Mouse (Mus musculus): ENCODE data around the gene Gm20388. TPM values are rescaled to one million over a fixed set of nuclear protein-coding genes. Genes with fewer than 3 reads are reported as not detected.

Gene Gm20388
- polyA plus RNA-seq, 1 experiment from 2014 or later = not detected

DNA sequence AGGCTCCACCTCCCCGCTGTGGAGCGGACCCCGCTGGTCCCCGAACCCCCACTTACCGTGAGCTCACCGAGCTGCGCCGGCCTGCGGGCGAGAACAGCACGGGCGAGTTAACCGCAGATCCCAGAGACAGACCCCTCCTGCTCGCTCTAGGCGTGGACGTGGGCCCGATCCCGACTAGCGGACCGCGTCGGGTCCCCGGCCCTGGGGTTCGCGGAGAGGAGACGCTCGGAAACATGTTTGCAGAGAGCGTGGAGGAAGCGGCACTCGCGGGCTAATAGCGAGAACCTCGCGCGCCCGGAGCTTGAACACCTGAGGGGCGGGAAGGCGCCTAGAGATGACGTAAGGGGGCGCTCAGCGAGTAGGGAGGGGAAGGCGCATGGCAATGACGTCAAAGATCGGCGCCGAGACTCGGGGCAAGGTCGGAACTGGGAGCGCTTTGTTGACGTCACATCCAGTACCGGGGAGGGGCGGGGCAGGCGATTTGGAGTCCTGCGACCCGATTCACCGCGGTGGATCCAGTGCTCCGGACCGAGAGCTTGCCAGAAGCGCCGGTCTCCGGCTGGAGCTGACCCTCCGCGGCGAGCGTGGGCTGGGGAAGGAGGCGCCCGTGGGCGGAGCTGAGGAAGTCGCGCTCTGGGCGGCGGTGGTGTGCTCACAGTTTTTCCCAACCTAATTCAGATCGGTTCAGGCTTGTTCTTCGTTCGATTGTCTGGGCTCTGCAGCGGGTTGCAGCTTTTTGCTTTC is 4038.5 kb downstream of the Gm20388 start, which contains the start of gene Nup133:
Gene Nup133, minus strand, starts transcription at position 324 of the 744 bp plus-strand sequence.
- peak within 1 kb of the TSS; percentile 90 for H3K27ac ChIP-seq (ENCODE audit: low read depth, low read length)
- ATAC-seq = peak; percentile 89
- no peak; the same call in 1 of the 2 replicates for TF ChIP-seq CTCF (IDR thresholded peaks at IDR 0.05; ENCODE audit: low read depth)
- under 1% methylated on average over 73 of the region's 77 CpGs for WGBS
- H3K4me2 ChIP-seq (replicated peaks; ENCODE audit: low read depth) = peak within 1 kb of the TSS; percentile 97
- H3K9me3 ChIP-seq (ENCODE audit: control insufficient read depth) = no peaks in the 10 kb centered on the region
- H3K27me3 ChIP-seq (replicated peaks; ENCODE audit: control insufficient read depth, insufficient read depth, low read length) = no peaks in the 10 kb centered on the region
- H3K36me3 ChIP-seq (ENCODE audit: control insufficient read depth, insufficient read depth) = peaks cover 14% of the 10 kb centered on the region
- peaks cover 6% of the 10 kb centered on the region for H3K4me1 ChIP-seq (replicated peaks; ENCODE audit: control insufficient read depth, insufficient read depth, low read length)
- H3K9ac ChIP-seq (ENCODE audit: low read depth, low read length) = peak within 1 kb of the TSS; percentile 81
- peak within 1 kb of the TSS; percentile 100 for H3K4me3 ChIP-seq (ENCODE audit: low read depth, low read length)

- no peaks in the 10 kb centered on the region for H3K9me3 ChIP-seq (ENCODE audit: control insufficient read depth)
- H3K27me3 ChIP-seq (replicated peaks; ENCODE audit: control insufficient read depth, insufficient read depth, low read length) = no peaks in the 10 kb centered on the region
- H3K4me3 ChIP-seq (ENCODE audit: low read depth, low read length) = peak overlapping the region; percentile 100
- H3K27ac ChIP-seq (ENCODE audit: low read depth, low read length) = peak overlapping the region; percentile 90
- H3K4me2 ChIP-seq (replicated peaks; ENCODE audit: low read depth) = peak overlapping the region; percentile 97
- peak overlapping the region; percentile 81 for H3K9ac ChIP-seq (ENCODE audit: low read depth, low read length)
- peaks cover 6% of the 10 kb centered on the region for H3K4me1 ChIP-seq (replicated peaks; ENCODE audit: control insufficient read depth, insufficient read depth, low read length)
- WGBS = 0% methylated on average over 10 of the region's 10 CpGs
- peaks cover 19% of the 10 kb centered on the region for H3K36me3 ChIP-seq (ENCODE audit: control insufficient read depth, insufficient read depth)
- peak; percentile 8 for ATAC-seq
- no peak for TF ChIP-seq CTCF (IDR thresholded peaks at IDR 0.05; ENCODE audit: low read depth)
Measured at GRCm38 (mm10) chr8:123949686-123949986, 4039.0 kb downstream of the Gm20388 start.

GRCm38 (mm10) chr8:123950077-123950802 is 4039.6 kb downstream of the Gm20388 start:
- no peaks in the 10 kb centered on the region for H3K9me3 ChIP-seq (ENCODE audit: control insufficient read depth)
- TF ChIP-seq CTCF (IDR thresholded peaks at IDR 0.05; ENCODE audit: low read depth) = peak; percentile 79
- peak overlapping the region; percentile 90 for H3K27ac ChIP-seq (ENCODE audit: low read depth, low read length)
- peaks cover 6% of the 10 kb centered on the region for H3K4me1 ChIP-seq (replicated peaks; ENCODE audit: control insufficient read depth, insufficient read depth, low read length)
- no peak; the same call in 1 of the 2 replicates for ATAC-seq
- H3K4me2 ChIP-seq (replicated peaks; ENCODE audit: low read depth) = peak overlapping the region; percentile 97
- WGBS = 32% methylated on average over 10 of the region's 10 CpGs
- H3K4me3 ChIP-seq (ENCODE audit: low read depth, low read length) = peak overlapping the region; percentile 100
- H3K36me3 ChIP-seq (ENCODE audit: control insufficient read depth, insufficient read depth) = peaks cover 19% of the 10 kb centered on the region
- H3K27me3 ChIP-seq (replicated peaks; ENCODE audit: control insufficient read depth, insufficient read depth, low read length) = no peaks in the 10 kb centered on the region
- peak overlapping the region; percentile 81 for H3K9ac ChIP-seq (ENCODE audit: low read depth, low read length)

DNA sequence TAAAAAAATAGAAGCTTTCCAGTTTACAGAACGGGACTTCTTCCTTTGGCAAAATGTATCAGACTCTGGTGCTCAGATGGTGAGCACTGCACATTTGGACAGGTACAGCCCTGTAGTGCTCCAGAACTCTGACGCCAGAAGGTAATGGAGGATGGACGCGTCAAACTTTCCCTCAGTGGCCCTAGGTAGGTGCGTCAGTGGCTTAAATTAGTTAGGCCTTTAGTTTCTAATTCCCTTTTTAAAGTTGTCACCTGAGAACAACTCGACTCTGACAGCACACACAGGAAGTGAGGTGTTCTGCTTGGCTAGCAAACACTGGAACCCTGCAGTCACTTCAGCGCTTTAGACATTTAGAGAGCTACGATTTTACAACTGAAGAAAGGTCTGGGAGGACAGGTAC is 4043.0 kb downstream of the Gm20388 start:
- ATAC-seq = no peak
- no peak for TF ChIP-seq CTCF (IDR thresholded peaks at IDR 0.05; ENCODE audit: low read depth)

DNA sequence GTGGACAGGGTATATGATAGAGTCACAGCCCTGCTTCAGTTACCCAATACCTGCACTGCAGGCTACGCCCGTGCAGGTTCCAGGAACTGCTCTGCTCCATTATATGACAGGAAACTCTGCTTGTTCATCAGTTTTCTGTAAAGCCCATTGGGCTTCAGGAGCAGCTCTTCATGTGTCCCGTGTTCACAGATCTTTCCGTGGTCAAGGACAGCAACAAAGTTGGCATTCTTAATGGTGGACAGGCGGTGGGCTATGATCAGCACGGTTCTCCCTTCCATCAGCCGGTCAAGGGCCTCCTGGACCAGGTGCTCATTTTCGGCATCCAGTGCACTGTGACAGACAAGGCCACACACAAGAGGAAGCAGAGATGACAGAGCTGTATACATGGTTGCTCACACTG is 4043.6 kb downstream of the Gm20388 start:
- Histone ChIP-seq H3K36me3 (ENCODE audit: control insufficient read depth, insufficient read depth) (peaks cover 40% of the 10 kb centered on the region), H3K27ac (ENCODE audit: low read depth, low read length) (no peak overlapping the region), H3K4me2 (replicated peaks; ENCODE audit: low read depth) (no peak overlapping the region), H3K4me1 (replicated peaks; ENCODE audit: control insufficient read depth, insufficient read depth, low read length) (no peaks in the 10 kb centered on the region), H3K9me3 (ENCODE audit: control insufficient read depth) (no peaks in the 10 kb centered on the region), H3K4me3 (ENCODE audit: low read depth, low read length) (no peak overlapping the region), H3K27me3 (replicated peaks; ENCODE audit: control insufficient read depth, insufficient read depth, low read length) (no peaks in the 10 kb centered on the region), H3K9ac (ENCODE audit: low read depth, low read length) (no peak overlapping the region)
- no peak for ATAC-seq
- 89% methylated on average over 8 of the region's 8 CpGs for WGBS
- no peak for TF ChIP-seq CTCF (IDR thresholded peaks at IDR 0.05; ENCODE audit: low read depth)

More for the DNA sequence above, 4043.0 kb downstream of the Gm20388 start:
- H3K27ac ChIP-seq (ENCODE audit: low read depth, low read length) = no peak overlapping the region
- no peaks in the 10 kb centered on the region for H3K4me1 ChIP-seq (replicated peaks; ENCODE audit: control insufficient read depth, insufficient read depth, low read length)
- no peak overlapping the region for H3K9ac ChIP-seq (ENCODE audit: low read depth, low read length)
- H3K9me3 ChIP-seq (ENCODE audit: control insufficient read depth) = no peaks in the 10 kb centered on the region
- 88% methylated on average over 8 of the region's 8 CpGs for whole genome bisulfite sequencing
- no peaks in the 10 kb centered on the region for H3K27me3 ChIP-seq (replicated peaks; ENCODE audit: control insufficient read depth, insufficient read depth, low read length)
- H3K4me2 ChIP-seq (replicated peaks; ENCODE audit: low read depth) = no peak overlapping the region
- peaks cover 36% of the 10 kb centered on the region for H3K36me3 ChIP-seq (ENCODE audit: control insufficient read depth, insufficient read depth)
- H3K4me3 ChIP-seq (ENCODE audit: low read depth, low read length) = no peak overlapping the region

DNA sequence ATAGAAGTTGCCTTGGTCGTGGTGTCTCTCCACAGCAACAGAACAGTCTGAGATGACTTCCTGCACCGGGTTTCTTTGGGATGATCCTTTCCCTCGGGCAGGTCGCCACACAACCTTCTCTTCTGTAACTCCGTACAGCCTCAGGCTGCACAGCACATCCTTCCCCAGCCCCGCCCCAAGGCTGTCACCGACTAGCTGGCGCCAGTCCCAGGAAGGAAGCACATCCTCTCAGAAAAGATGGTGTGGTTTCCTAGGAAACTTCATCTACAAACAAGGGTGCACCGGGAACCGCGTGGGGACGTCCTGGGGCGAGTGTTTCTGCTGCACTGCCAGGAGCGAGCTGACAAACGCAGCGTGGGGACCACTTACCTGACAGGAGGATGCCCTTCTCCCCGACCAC is 4047.5 kb downstream of the Gm20388 start:
- Histone ChIP-seq H3K9ac (ENCODE audit: low read depth, low read length) (no peak overlapping the region), H3K36me3 (ENCODE audit: control insufficient read depth, insufficient read depth) (peaks cover 66% of the 10 kb centered on the region), H3K9me3 (ENCODE audit: control insufficient read depth) (no peaks in the 10 kb centered on the region), H3K4me1 (replicated peaks; ENCODE audit: control insufficient read depth, insufficient read depth, low read length) (no peaks in the 10 kb centered on the region), H3K4me3 (ENCODE audit: low read depth, low read length) (no peak overlapping the region), H3K4me2 (replicated peaks; ENCODE audit: low read depth) (no peak overlapping the region), H3K27ac (ENCODE audit: low read depth, low read length) (no peak overlapping the region), H3K27me3 (replicated peaks; ENCODE audit: control insufficient read depth, insufficient read depth, low read length) (no peaks in the 10 kb centered on the region)
- WGBS = 71% methylated on average over 17 of the region's 17 CpGs
- TF ChIP-seq CTCF (IDR thresholded peaks at IDR 0.05; ENCODE audit: low read depth) = no peak
- ATAC-seq = no peak
